Mouse (Mus musculus): ENCODE measurements around the gene Gng11. TPM values are rescaled to one million over a fixed set of nuclear protein-coding genes. Genes with fewer than 3 reads are reported as not detected.

Gene Gng11
- polyA plus RNA-seq (2015; fragmentation: Illumina TruSeq; extraction: RNeasy Lipid Tissue Mini Kit (QIAGEN cat#74804); ENCODE audit: insufficient read depth, low read depth, low replicate concordance), result 23.9 TPM

GRCm38 (mm10) chr6:4003890-4004306 is at the start of gene Gng11:
Gene Gng11, plus strand, starts transcription at chr6:4003904.

GRCm38 (mm10) chr6:3988750-3989149 is 15.0 kb upstream of the Gng11 start, which contains the start of gene Tfpi2:
Gene Tfpi2, minus strand, starts transcription at chr6:3988919.

GRCm38 (mm10) chr6:3993492-3993891 is 10.2 kb upstream of the Gng11 start, which contains the start of gene Gngt1:
Gene Gngt1, plus strand, starts transcription at chr6:3993792.

Other genes starting within 250 kb of the Gng11 start
- not detected for gene Calcr, start 239.2 kb upstream of the Gng11 start, polyA plus RNA-seq (2015; fragmentation: Illumina TruSeq; extraction: RNeasy Lipid Tissue Mini Kit (QIAGEN cat#74804); ENCODE audit: insufficient read depth, low read depth, low replicate concordance)
- gene Tfpi2, start 15.0 kb upstream of the Gng11 start, polyA plus RNA-seq (2015; fragmentation: Illumina TruSeq; extraction: RNeasy Lipid Tissue Mini Kit (QIAGEN cat#74804); ENCODE audit: insufficient read depth, low read depth, low replicate concordance), result 3.0 TPM
- gene Gngt1, start 10.1 kb upstream of the Gng11 start, polyA plus RNA-seq (2015; fragmentation: Illumina TruSeq; extraction: RNeasy Lipid Tissue Mini Kit (QIAGEN cat#74804); ENCODE audit: insufficient read depth, low read depth, low replicate concordance), result not detected
- gene Bet1, start 83.1 kb downstream of the Gng11 start, polyA plus RNA-seq (2015; fragmentation: Illumina TruSeq; extraction: RNeasy Lipid Tissue Mini Kit (QIAGEN cat#74804); ENCODE audit: insufficient read depth, low read depth, low replicate concordance), result 18.9 TPM

Data from pancreas, adult 10 weeks (tissue).